ENCODE assay signal across 31 mouse cellular contexts in the genomic region with DNA sequence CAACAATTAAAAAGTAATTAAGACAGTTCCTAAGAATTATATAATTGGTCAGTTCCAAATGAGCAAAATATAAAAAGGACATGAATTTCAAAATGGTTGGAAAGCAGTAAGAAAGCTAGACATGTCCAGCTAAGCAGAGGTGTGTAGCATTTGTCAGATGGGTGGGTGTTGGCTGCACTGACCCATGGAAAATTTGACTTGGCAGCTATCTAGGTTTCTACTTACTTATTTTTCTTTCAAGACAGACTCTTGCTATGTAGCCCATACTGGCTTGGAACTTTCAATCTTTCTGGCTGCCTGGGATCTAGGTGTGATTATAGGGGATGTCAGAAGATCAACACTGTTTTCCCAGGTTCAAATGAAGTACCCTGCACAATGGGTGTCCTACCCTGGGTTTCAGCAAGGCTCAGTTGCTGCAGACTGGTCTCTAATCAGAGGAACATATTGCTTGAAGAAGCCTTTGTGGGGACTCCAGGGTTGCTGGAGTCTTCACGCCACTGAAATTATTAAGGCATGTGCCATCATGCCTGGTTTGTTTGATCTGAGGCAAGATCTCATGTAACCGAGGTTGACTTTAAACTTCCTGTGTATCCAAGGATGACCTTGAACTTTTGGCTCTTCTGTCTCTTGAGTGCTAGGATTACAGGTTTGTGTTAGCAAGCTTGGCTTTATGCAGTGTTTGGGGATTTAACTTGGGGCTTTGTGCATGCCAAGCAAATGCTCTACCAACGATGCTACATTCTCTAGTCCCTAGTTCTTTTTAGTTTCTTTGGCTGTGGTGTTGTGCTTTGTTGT. TPM values are rescaled to one million over a fixed set of nuclear protein-coding genes. Genes with fewer than 3 reads are reported as not detected.
DNase-seq lines count a peak whose midpoint lies in the region; TF ChIP-seq lines count a peak whose summit lies in the region.
"Had no signal": no experiment of that assay in that cellular context is flagged by ENCODE, and none has a peak within 500 bp of the region (broad histone marks: within the 10 kb centered on the region; RNA-seq: fewer than 3 reads in every experiment).

No protein-coding gene starts in this region.

- TF ChIP-seq POLR2A in kidney, adult 2 months (IDR thresholded peaks at IDR 0.05; ENCODE audit: low read depth, low read length) = no peak

- DNase-seq in heart, adult 8-10 months (ENCODE audit: low spot score) = peak; percentile 13
- no peak for DNase-seq in heart, adult 18-20 months
- peak; percentile 57 for DNase-seq in kidney, adult 2 months
- DNase-seq in kidney, postnatal 25 days = no peak
- DNase-seq in 3T3-L1 (ENCODE audit: low read depth, low spot score) = peak; percentile 45
- peak; percentile 66 for DNase-seq in R1 (ENCODE audit: low read depth, low spot score)
- no peak for DNase-seq in hindbrain, embryonic 10.5 days (ENCODE audit: low spot score)
- DNase-seq: adrenal gland, adult 8-10 months; cerebellum, adult 8-10 months; cerebellum, postnatal 25 days; forebrain, postnatal 0 days; gastrocnemius, postnatal 10 days; heart, postnatal 14 days; layer of hippocampus, adult 9-11 months; lung, embryonic 14.5 days; lung, postnatal 14 days; right cerebral cortex, adult 18-20 months; spleen, adult 18-20 months; thymus, adult 18-20 months; thymus, postnatal 4 days had no signal

- no peak overlapping the region for H3K27ac ChIP-seq in kidney, adult 2 months (ENCODE audit: insufficient read depth, low read depth, low read length)
- H3K27ac ChIP-seq in hindbrain, embryonic 10.5 days = no peak overlapping the region
- H3K27ac ChIP-seq: embryonic facial prominence, embryonic 10.5 days; embryonic facial prominence, embryonic 15.5 days; forebrain, embryonic 12.5 days; hindbrain, embryonic 12.5 days; hindbrain, postnatal 0 days; intestine, embryonic 15.5 days; limb, embryonic 10.5 days; limb, embryonic 15.5 days; liver, embryonic 15.5 days; midbrain, embryonic 15.5 days; neural tube, embryonic 12.5 days had no signal

- no peak for TF ChIP-seq CTCF in kidney, adult 2 months (conservative IDR thresholded peaks at IDR 0.05; ENCODE audit: insufficient read depth, insufficient read length, low read depth, low read length)

- no peak overlapping the region for H3K4me3 ChIP-seq in kidney, adult 2 months (ENCODE audit: insufficient read depth, low read depth, low read length)
- H3K4me3 ChIP-seq in hindbrain, embryonic 10.5 days = no peak overlapping the region
- H3K4me3 ChIP-seq: embryonic facial prominence, embryonic 10.5 days; embryonic facial prominence, embryonic 15.5 days; forebrain, embryonic 12.5 days; hindbrain, embryonic 12.5 days; intestine, embryonic 15.5 days; limb, embryonic 10.5 days; limb, embryonic 15.5 days; liver, embryonic 15.5 days; midbrain, embryonic 15.5 days; neural tube, embryonic 12.5 days had no signal

- H3K9me3 ChIP-seq in hindbrain, embryonic 10.5 days = peaks cover 2% of the 10 kb centered on the region; the same call in 1 of the 2 replicates
- H3K9me3 ChIP-seq: embryonic facial prominence, embryonic 10.5 days; embryonic facial prominence, embryonic 15.5 days; forebrain, embryonic 12.5 days; hindbrain, embryonic 12.5 days; intestine, embryonic 15.5 days; limb, embryonic 10.5 days; limb, embryonic 15.5 days; liver, embryonic 15.5 days; midbrain, embryonic 15.5 days; neural tube, embryonic 12.5 days had no signal

- no peaks in the 10 kb centered on the region for H3K27me3 ChIP-seq in kidney, adult 2 months (replicated peaks; ENCODE audit: control insufficient read depth, insufficient read depth, low read length)
- H3K27me3 ChIP-seq in hindbrain, embryonic 10.5 days (ENCODE audit: insufficient read depth, poor library complexity, severe bottlenecking) = no peaks in the 10 kb centered on the region
- H3K27me3 ChIP-seq: embryonic facial prominence, embryonic 15.5 days; forebrain, embryonic 12.5 days; hindbrain, embryonic 12.5 days; intestine, embryonic 15.5 days; limb, embryonic 15.5 days; liver, embryonic 15.5 days; midbrain, embryonic 15.5 days; neural tube, embryonic 12.5 days had no signal

- H3K36me3 ChIP-seq in kidney, adult 2 months (ENCODE audit: control insufficient read depth, insufficient read depth, low read length) = no peaks in the 10 kb centered on the region
- H3K36me3 ChIP-seq in hindbrain, embryonic 10.5 days = peaks cover 20% of the 10 kb centered on the region; the same call in 1 of the 2 replicates
- H3K36me3 ChIP-seq: embryonic facial prominence, embryonic 15.5 days; hindbrain, embryonic 12.5 days; intestine, embryonic 15.5 days; liver, embryonic 15.5 days; midbrain, embryonic 15.5 days had no signal

- 60% methylated on average over 3 of the region's 3 CpGs for WGBS in kidney, adult 2 months
- WGBS in hindbrain, embryonic 10.5 days = 82% methylated on average over 3 of the region's 3 CpGs

- peaks cover 6% of the 10 kb centered on the region; the same call in 1 of the 2 replicates for H3K4me1 ChIP-seq in kidney, adult 2 months (ENCODE audit: control insufficient read depth, insufficient read depth, low read length)
- no peaks in the 10 kb centered on the region for H3K4me1 ChIP-seq in hindbrain, embryonic 10.5 days (replicated peaks)
- H3K4me1 ChIP-seq: hindbrain, embryonic 12.5 days; midbrain, embryonic 15.5 days; neural tube, embryonic 12.5 days had no signal

RNA-seq across cellular contexts. Expression of gene Kat6b, which starts 28.1 kb away (rescaled TPM):
- total RNA-seq in heart, adult 8-10 months (2022) = 10 to 100 TPM; 26.7 to 30.3 (median 28.2) TPM
- 10 to 100 TPM; 18.8 to 27.6 TPM for total RNA-seq in heart, adult 18-20 months (2021)
- 9.4 and 9.5 TPM in 2 replicates for polyA plus RNA-seq in kidney, adult 2 months (2012; rRNA removed)
- polyA plus RNA-seq in hindbrain, embryonic 10.5 days (2016; fragmentation: Nextera tagmentation; extraction: Ambion mirVana) = 9.6 and 13.3 TPM in 2 replicates

Comparison
In these comparisons a context has a peak if more than half of its experiments do, and no peak if none do; other contexts are left out.
1. DNase-seq: peak in heart, adult 8-10 months (single experiment), kidney, adult 2 months (single experiment), 3T3-L1 (single experiment) and R1 (single experiment); none in heart, adult 18-20 months (0 of 2), kidney, postnatal 25 days (0 of 2) and hindbrain, embryonic 10.5 days (single experiment).